ENCODE assay signal across 7 mouse cellular contexts in the genomic region with DNA sequence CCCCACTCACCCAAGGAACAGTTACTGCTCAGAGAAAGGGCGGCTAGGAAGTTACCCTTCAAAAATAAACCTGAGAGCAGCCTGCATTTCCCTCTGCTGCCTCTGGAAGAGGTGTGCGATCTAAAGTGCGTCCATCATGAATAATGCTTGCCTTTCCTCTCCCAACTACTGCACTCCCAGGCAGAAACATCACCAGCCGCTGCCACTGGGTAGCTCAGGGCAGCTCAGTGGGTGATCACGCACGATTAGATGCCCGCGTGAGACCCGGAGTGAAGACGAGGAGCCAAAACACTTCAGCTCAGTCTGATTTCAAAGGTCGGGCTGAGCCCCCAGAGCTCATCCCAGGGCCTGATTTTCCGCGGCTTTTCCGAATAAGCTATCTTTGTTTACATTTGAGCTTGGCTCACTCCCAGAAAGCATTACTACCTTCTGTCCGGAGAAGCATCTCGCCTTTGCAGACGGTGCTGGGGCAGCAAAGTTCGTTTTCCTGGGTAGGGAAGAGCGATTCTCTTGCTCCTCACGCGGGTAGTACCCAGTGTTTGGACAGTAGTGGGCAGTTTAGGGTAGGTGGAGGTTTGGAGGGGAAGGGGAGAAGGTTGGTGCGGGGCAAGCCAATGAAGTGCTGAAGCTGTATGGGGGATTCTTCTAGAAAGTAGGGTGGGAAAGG. TPM values are rescaled to one million over a fixed set of nuclear protein-coding genes. Genes with fewer than 3 reads are reported as not detected.
A peak's percentile ranks its signal among the peaks of the same experiment; 100 is the strongest.
DNase-seq lines count a peak whose midpoint lies in the region; ATAC-seq and TF ChIP-seq lines count a peak whose summit lies in the region.

Gene Spats2l (plus strand): TSS at position 162 of the 667 bp plus-strand sequence.

- TF ChIP-seq POLR2A in heart, adult 2 months (IDR thresholded peaks at IDR 0.05; ENCODE audit: insufficient read depth, low read depth, low read length): no peak
- no peak for TF ChIP-seq POLR2A in kidney, adult 2 months (IDR thresholded peaks at IDR 0.05; ENCODE audit: low read depth, low read length)

- H3K4me2 ChIP-seq in limb, embryonic 13.5 days (replicated peaks): peak within 1 kb of the TSS; percentile 75
- peak within 1 kb of the TSS; percentile 78 for H3K4me2 ChIP-seq in midbrain, embryonic 15.5 days

- no peaks in the 10 kb centered on the region for H3K27me3 ChIP-seq in heart, adult 2 months (ENCODE audit: control insufficient read depth, insufficient read depth, low read length)
- no peaks in the 10 kb centered on the region for H3K27me3 ChIP-seq in kidney, adult 2 months (replicated peaks; ENCODE audit: control insufficient read depth, insufficient read depth, low read length)
- H3K27me3 ChIP-seq in limb, embryonic 13.5 days: no peaks in the 10 kb centered on the region
- no peaks in the 10 kb centered on the region for H3K27me3 ChIP-seq in midbrain, embryonic 15.5 days (replicated peaks)

- intact Hi-C loops in heart, adult 2 months (cut with DNase I): loop anchor here (10.0 kb wide), 1 partner anchor 191 kb away; no protein-coding TSS in a partner anchor

- peak; percentile 63 for TF ChIP-seq CTCF in heart, adult 2 months (IDR thresholded peaks at IDR 0.05)
- TF ChIP-seq CTCF in kidney, adult 2 months (conservative IDR thresholded peaks at IDR 0.05; ENCODE audit: insufficient read depth, insufficient read length, low read depth, low read length): peak; percentile 43; the same call in 1 of the 2 replicates

- TF ChIP-seq EP300 in heart, adult 2 months (IDR thresholded peaks at IDR 0.05; ENCODE audit: insufficient read depth, low read depth, low read length): no peak

- H3K4me1 ChIP-seq in heart, adult 2 months (ENCODE audit: control insufficient read depth, insufficient read depth, low read length): no peaks in the 10 kb centered on the region
- H3K4me1 ChIP-seq in kidney, adult 2 months (ENCODE audit: control insufficient read depth, insufficient read depth, low read length): no peaks in the 10 kb centered on the region; the same call in 1 of the 2 replicates
- H3K4me1 ChIP-seq in limb, embryonic 13.5 days: peaks cover 23% of the 10 kb centered on the region
- peaks cover 14% of the 10 kb centered on the region for H3K4me1 ChIP-seq in midbrain, embryonic 15.5 days

- peak within 1 kb of the TSS; percentile 90 for H3K4me3 ChIP-seq in heart, adult 2 months
- H3K4me3 ChIP-seq in kidney, adult 2 months (ENCODE audit: insufficient read depth, low read depth, low read length): peak within 1 kb of the TSS; percentile 69
- peak within 1 kb of the TSS; percentile 61 for H3K4me3 ChIP-seq in limb, embryonic 13.5 days
- peak within 1 kb of the TSS; percentile 84 for H3K4me3 ChIP-seq in midbrain, embryonic 15.5 days

- no peaks in the 10 kb centered on the region for H3K36me3 ChIP-seq in heart, adult 2 months (ENCODE audit: control insufficient read depth, insufficient read depth, low read length)
- H3K36me3 ChIP-seq in kidney, adult 2 months (ENCODE audit: control insufficient read depth, insufficient read depth, low read length): no peaks in the 10 kb centered on the region
- no peaks in the 10 kb centered on the region for H3K36me3 ChIP-seq in limb, embryonic 13.5 days
- no peaks in the 10 kb centered on the region for H3K36me3 ChIP-seq in midbrain, embryonic 15.5 days (replicated peaks)

- peak within 1 kb of the TSS; percentile 88 for H3K27ac ChIP-seq in heart, adult 2 months
- peak within 1 kb of the TSS; percentile 62 for H3K27ac ChIP-seq in kidney, adult 2 months (ENCODE audit: insufficient read depth, low read depth, low read length)
- H3K27ac ChIP-seq in limb, embryonic 13.5 days: peak within 1 kb of the TSS; percentile 98
- H3K27ac ChIP-seq in midbrain, embryonic 15.5 days: peak within 1 kb of the TSS; percentile 94

- H3K9me3 ChIP-seq in limb, embryonic 13.5 days: no peaks in the 10 kb centered on the region
- H3K9me3 ChIP-seq in midbrain, embryonic 15.5 days: no peaks in the 10 kb centered on the region

- ATAC-seq in limb, embryonic 13.5 days (ENCODE audit: low FRiP score, low read depth): peak; percentile 68
- ATAC-seq in midbrain, embryonic 15.5 days (replicated peaks): peak; percentile 81

- no peaks in the 10 kb centered on the region for H3K79me2 ChIP-seq in heart, adult 2 months (replicated peaks; ENCODE audit: control insufficient read depth, insufficient read depth, low read length)

- DNase-seq in adrenal gland, postnatal 14 days: peak; percentile 30
- peak; percentile 34 for DNase-seq in embryo, embryonic 11.5 days (ENCODE audit: low read depth, low spot score)
- DNase-seq in heart, adult 2 months: peak in 1 of 2 experiments; percentile 44
- DNase-seq in kidney, adult 2 months: peak; percentile 55
- peak; percentile 1 to 3 for DNase-seq in thymus, adult 18-20 months

- WGBS in heart, adult 2 months: 2% methylated on average over 22 of the region's 22 CpGs
- 2% methylated on average over 22 of the region's 22 CpGs for WGBS in kidney, adult 2 months
- WGBS in limb, embryonic 13.5 days: under 1% methylated on average over 22 of the region's 22 CpGs
- 1% methylated on average over 22 of the region's 22 CpGs for WGBS in midbrain, embryonic 15.5 days

- peak within 1 kb of the TSS; percentile 88 for H3K9ac ChIP-seq in heart, adult 2 months (ENCODE audit: low read depth, low read length)
- H3K9ac ChIP-seq in limb, embryonic 13.5 days: peak within 1 kb of the TSS; percentile 97
- H3K9ac ChIP-seq in midbrain, embryonic 15.5 days: peak within 1 kb of the TSS; percentile 79

RNA-seq across cellular contexts. Expression of gene Spats2l, which starts in this region (rescaled TPM):
- total RNA-seq in adrenal gland, postnatal 14 days (2021): 6.6 and 8.3 TPM in 2 replicates
- 1 to 10 TPM; 6.1 to 7.2 TPM for total RNA-seq in heart, adult 2 months (2021)
- polyA plus RNA-seq in heart, adult 2 months (2012; rRNA removed): 5.1 and 6.7 TPM in 2 replicates
- 6.9 and 8.0 TPM in 2 replicates for polyA plus RNA-seq in kidney, adult 2 months (2012; rRNA removed)
- polyA plus RNA-seq in limb, embryonic 13.5 days (2015; fragmentation: Nextera tagmentation; extraction: Ambion mirVana): 189 and 191 TPM in 2 replicates
- 77.0 and 82.8 TPM in 2 replicates for polyA plus RNA-seq in midbrain, embryonic 15.5 days (2015; fragmentation: Nextera tagmentation; extraction: Ambion mirVana)
